Mouse (Mus musculus): Measurements from ENCODE around the gene Trim46.

Trim46 gene

GRCm38 (mm10) chr3:89270891-89271290 is 24.8 kb upstream of the Trim46 start:
- DNase-seq (ENCODE audit: low spot score) = no peak

GRCm38 (mm10) chr3:89270051-89270755 is 24.1 kb upstream of the Trim46 start, which contains the start of gene Slc50a1:
Gene Slc50a1 (minus strand): TSS chr3:89270570.
- DNase-seq (ENCODE audit: low spot score) = peak; percentile 70

GRCm38 (mm10) chr3:89268916-89269315 is 22.8 kb upstream of the Trim46 start:
- no peak for DNase-seq (ENCODE audit: low spot score)

GRCm38 (mm10) chr3:89266439-89266893 is 20.4 kb upstream of the Trim46 start:
- peak; percentile 82 for DNase-seq (ENCODE audit: low spot score)

GRCm38 (mm10) chr3:89262417-89262816 is 16.3 kb upstream of the Trim46 start:
- no peak for DNase-seq (ENCODE audit: low spot score)

GRCm38 (mm10) chr3:89260211-89260610 is 14.1 kb upstream of the Trim46 start:
- DNase-seq (ENCODE audit: low spot score) = no peak

- DNase-seq (ENCODE audit: low spot score) = no peak
Measured at GRCm38 (mm10) chr3:89259076-89259475, 13.0 kb upstream of the Trim46 start, which contains the start of gene Dpm3. Gene Dpm3 (plus strand): TSS chr3:89259358.

GRCm38 (mm10) chr3:89256177-89256576 is 10.1 kb upstream of the Trim46 start:
- DNase-seq (ENCODE audit: low spot score) = no peak

- DNase-seq (ENCODE audit: low spot score) = no peak
Measured at GRCm38 (mm10) chr3:89254994-89255393, 8.9 kb upstream of the Trim46 start.

- peak; percentile 49 for DNase-seq (ENCODE audit: low spot score)
Measured at GRCm38 (mm10) chr3:89251365-89251895, 5.3 kb upstream of the Trim46 start.

GRCm38 (mm10) chr3:89250435-89251040 is 4.4 kb upstream of the Trim46 start:
- peak; percentile 58 for DNase-seq (ENCODE audit: low spot score)

GRCm38 (mm10) chr3:89247466-89247865 is 1.4 kb upstream of the Trim46 start:
- DNase-seq (ENCODE audit: low spot score) = no peak

- peak; percentile 31 for DNase-seq (ENCODE audit: low spot score)
Measured at GRCm38 (mm10) chr3:89245688-89246171, 379 bp downstream of the Trim46 start, which contains the start of gene Krtcap2. Gene Krtcap2 (plus strand): TSS chr3:89245966.

- no peak for DNase-seq (ENCODE audit: low spot score)
Measured at GRCm38 (mm10) chr3:89244982-89245687, 974 bp downstream of the Trim46 start.

- peak; percentile 34 for DNase-seq (ENCODE audit: low spot score)
Measured at GRCm38 (mm10) chr3:89244158-89244981, 1.7 kb downstream of the Trim46 start.

- peak; percentile 77 for DNase-seq (ENCODE audit: low spot score)
Measured at GRCm38 (mm10) chr3:89243609-89244008, 2.5 kb downstream of the Trim46 start.

GRCm38 (mm10) chr3:89242331-89242895 is 3.7 kb downstream of the Trim46 start:
- DNase-seq (ENCODE audit: low spot score) = no peak

- DNase-seq (ENCODE audit: low spot score) = no peak
Measured at GRCm38 (mm10) chr3:89238494-89238893, 7.6 kb downstream of the Trim46 start.

GRCm38 (mm10) chr3:89237682-89238081 is 8.4 kb downstream of the Trim46 start:
- DNase-seq (ENCODE audit: low spot score) = no peak

- DNase-seq (ENCODE audit: low spot score) = no peak
Measured at GRCm38 (mm10) chr3:89236516-89236915, 9.6 kb downstream of the Trim46 start.

GRCm38 (mm10) chr3:89233562-89234110 is 12.5 kb downstream of the Trim46 start:
- no peak for DNase-seq (ENCODE audit: low spot score)

Data from T-cell, adult 2 months (primary cell).